Mouse (Mus musculus): ENCODE measurements around the gene Pls1. TPM values are rescaled to one million over a fixed set of nuclear protein-coding genes. Genes with fewer than 3 reads are reported as not detected.

The Pls1 gene
- 22.0 and 23.4 TPM in 2 replicates for polyA plus RNA-seq (2015; fragmentation: Nextera tagmentation; extraction: Ambion mirVana)

DNA sequence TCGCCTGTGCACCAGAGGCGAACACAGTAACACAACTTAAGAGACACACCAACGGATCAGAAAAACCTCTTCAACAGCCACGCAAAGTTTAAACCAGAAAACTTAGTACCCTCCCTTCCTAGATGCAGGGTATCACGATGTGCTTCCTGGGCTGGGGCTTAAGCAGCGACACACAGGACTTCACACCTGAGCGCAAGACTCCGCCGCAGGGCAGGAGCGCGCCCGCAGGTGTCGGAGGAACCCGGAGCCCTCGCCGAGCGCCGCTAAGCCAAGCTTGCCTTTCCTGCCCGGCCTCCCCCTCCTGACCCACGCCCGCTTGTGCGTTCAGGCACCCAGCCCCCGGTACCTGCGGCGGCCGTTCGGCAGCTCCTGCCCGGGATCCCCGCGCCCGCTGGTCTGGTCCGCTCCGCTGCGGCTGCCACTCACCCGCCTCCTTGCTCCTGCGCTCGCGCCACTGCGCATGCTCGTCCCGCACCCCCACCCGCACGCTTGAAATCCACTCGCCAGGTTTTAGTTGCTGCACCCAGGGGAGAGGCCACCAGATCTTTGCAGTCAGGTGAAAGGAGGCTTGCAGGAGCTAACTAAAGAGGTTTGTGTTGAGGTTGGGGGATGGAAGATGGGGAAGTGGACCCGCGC lies at the start of gene Pls1:
Gene Pls1 (minus strand): TSS at position 487 of the 636 bp plus-strand sequence.
- Histone ChIP-seq H3K36me3 (ENCODE audit: insufficient read depth, low read length) (no peaks in the 10 kb centered on the region), H3K4me3 (ENCODE audit: low read length) (peak within 1 kb of the TSS; percentile 61), H3K27me3 (ENCODE audit: insufficient read depth, low read length) (peaks cover 11% of the 10 kb centered on the region), H3K4me2 (replicated peaks; ENCODE audit: low read depth, low read length) (peak within 1 kb of the TSS; percentile 93), H3K9me3 (ENCODE audit: low read length) (no peaks in the 10 kb centered on the region), H3K27ac (ENCODE audit: low read length) (peak within 1 kb of the TSS; percentile 3; the same call in 1 of the 2 replicates), H3K4me1 (ENCODE audit: insufficient read depth, low read length) (peaks cover 9% of the 10 kb centered on the region; the same call in 1 of the 2 replicates), H3K9ac (replicated peaks; ENCODE audit: low read length) (peak within 1 kb of the TSS; percentile 72)
- peak; percentile 92 for ATAC-seq (ENCODE audit: low FRiP score, low TSS enrichment)
- WGBS, result under 1% methylated on average over 46 of the region's 46 CpGs

DNA sequence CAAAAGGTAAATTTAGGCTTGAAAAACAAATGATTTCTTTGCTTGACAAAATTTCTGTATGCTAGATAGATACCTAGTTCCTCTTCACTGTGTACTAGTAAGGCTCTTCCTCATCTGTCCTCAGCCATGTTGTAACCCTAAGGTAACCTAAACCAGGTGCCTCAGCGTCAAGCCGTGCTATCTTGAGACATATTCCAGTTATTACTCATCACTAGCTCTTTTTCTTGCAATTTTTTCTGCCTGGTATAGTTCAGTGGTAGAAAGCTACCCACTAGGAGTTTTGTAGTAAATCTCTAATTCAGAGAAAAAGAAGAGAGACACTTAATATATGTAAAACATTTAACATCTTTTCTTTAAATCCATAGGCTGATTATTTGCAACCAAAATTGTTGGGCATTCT lies 37.6 kb upstream of the Pls1 start:
- H3K4me3 ChIP-seq (ENCODE audit: low read length), result no peak overlapping the region
- H3K9ac ChIP-seq (replicated peaks; ENCODE audit: low read length), result no peak overlapping the region
- H3K9me3 ChIP-seq (ENCODE audit: low read length), result no peaks in the 10 kb centered on the region
- no peak for ATAC-seq (ENCODE audit: low FRiP score, low TSS enrichment)
- no peak overlapping the region for H3K27ac ChIP-seq (ENCODE audit: low read length)
- H3K27me3 ChIP-seq (ENCODE audit: insufficient read depth, low read length), result no peaks in the 10 kb centered on the region
- WGBS, result 93% methylated on average over 2 of the region's 2 CpGs
- H3K4me2 ChIP-seq (replicated peaks; ENCODE audit: low read depth, low read length), result no peak overlapping the region
- H3K36me3 ChIP-seq (ENCODE audit: insufficient read depth, low read length), result peaks cover 16% of the 10 kb centered on the region
- H3K4me1 ChIP-seq (ENCODE audit: insufficient read depth, low read length), result no peaks in the 10 kb centered on the region

GRCm38 (mm10) chr9:95878246-95878645 lies 33.1 kb upstream of the Pls1 start:
- 0 out of 2 replicates have a peak, but pooled peaks cover 5% of the 10 kb centered on the region for H3K36me3 ChIP-seq (ENCODE audit: insufficient read depth, low read length)
- H3K4me2 ChIP-seq (replicated peaks; ENCODE audit: low read depth, low read length), result no peak overlapping the region
- no peaks in the 10 kb centered on the region for H3K4me1 ChIP-seq (ENCODE audit: insufficient read depth, low read length)
- WGBS, result 87% methylated on average over 5 of the region's 5 CpGs
- no peak overlapping the region for H3K4me3 ChIP-seq (ENCODE audit: low read length)
- ATAC-seq (ENCODE audit: low FRiP score, low TSS enrichment), result no peak
- H3K9ac ChIP-seq (replicated peaks; ENCODE audit: low read length), result no peak overlapping the region
- H3K27ac ChIP-seq (ENCODE audit: low read length), result no peak overlapping the region
- H3K27me3 ChIP-seq (ENCODE audit: insufficient read depth, low read length), result no peaks in the 10 kb centered on the region
- H3K9me3 ChIP-seq (ENCODE audit: low read length), result no peaks in the 10 kb centered on the region

- ATAC-seq (ENCODE audit: low FRiP score, low TSS enrichment), result peak; percentile 13; the same call in 1 of the 2 replicates
- Histone ChIP-seq H3K4me1 (ENCODE audit: insufficient read depth, low read length) (0 out of 2 replicates have a peak, but pooled peaks cover 3% of the 10 kb centered on the region), H3K4me3 (ENCODE audit: low read length) (peak overlapping the region; percentile 93), H3K27ac (ENCODE audit: low read length) (peak overlapping the region; percentile 79), H3K36me3 (ENCODE audit: insufficient read depth, low read length) (0 out of 2 replicates have a peak, but pooled peaks cover 5% of the 10 kb centered on the region), H3K9ac (replicated peaks; ENCODE audit: low read length) (peak overlapping the region; percentile 77), H3K27me3 (ENCODE audit: insufficient read depth, low read length) (no peaks in the 10 kb centered on the region), H3K9me3 (ENCODE audit: low read length) (no peaks in the 10 kb centered on the region), H3K4me2 (replicated peaks; ENCODE audit: low read depth, low read length) (peak overlapping the region; percentile 93)
- WGBS, result under 1% methylated on average over 31 of the region's 31 CpGs
These were observed 13.0 kb upstream of the Pls1 start for GRCm38 (mm10) chr9:95858027-95858570.

GRCm38 (mm10) chr9:95857414-95858026 lies 12.4 kb upstream of the Pls1 start, which contains the start of gene Atr:
Atr (plus strand) TSS chr9:95857597.
- WGBS, result under 1% methylated on average over 68 of the region's 69 CpGs
- Histone ChIP-seq H3K9me3 (ENCODE audit: low read length) (no peaks in the 10 kb centered on the region), H3K9ac (replicated peaks; ENCODE audit: low read length) (peak within 1 kb of the TSS; percentile 77), H3K27me3 (ENCODE audit: insufficient read depth, low read length) (no peaks in the 10 kb centered on the region), H3K4me2 (replicated peaks; ENCODE audit: low read depth, low read length) (peak within 1 kb of the TSS; percentile 93), H3K27ac (ENCODE audit: low read length) (peak within 1 kb of the TSS; percentile 79), H3K4me1 (ENCODE audit: insufficient read depth, low read length) (0 out of 2 replicates have a peak, but pooled peaks cover 3% of the 10 kb centered on the region), H3K4me3 (ENCODE audit: low read length) (peak within 1 kb of the TSS; percentile 93), H3K36me3 (ENCODE audit: insufficient read depth, low read length) (no peaks in the 10 kb centered on the region)
- peak; percentile 86 for ATAC-seq (ENCODE audit: low FRiP score, low TSS enrichment)

GRCm38 (mm10) chr9:95856004-95856403 lies 10.9 kb upstream of the Pls1 start:
- Histone ChIP-seq H3K4me3 (ENCODE audit: low read length) (no peak overlapping the region), H3K9me3 (ENCODE audit: low read length) (no peaks in the 10 kb centered on the region), H3K9ac (replicated peaks; ENCODE audit: low read length) (no peak overlapping the region), H3K27ac (ENCODE audit: low read length) (0 out of 2 replicates have a peak overlapping the region, but pooled peaks have one; percentile 87), H3K27me3 (ENCODE audit: insufficient read depth, low read length) (no peaks in the 10 kb centered on the region), H3K4me1 (ENCODE audit: insufficient read depth, low read length) (peaks cover 7% of the 10 kb centered on the region; the same call in 1 of the 2 replicates), H3K36me3 (ENCODE audit: insufficient read depth, low read length) (no peaks in the 10 kb centered on the region), H3K4me2 (replicated peaks; ENCODE audit: low read depth, low read length) (no peak overlapping the region)
- WGBS, result 91% methylated on average over 4 of the region's 4 CpGs
- no peak for ATAC-seq (ENCODE audit: low FRiP score, low TSS enrichment)

- Histone ChIP-seq H3K36me3 (ENCODE audit: insufficient read depth, low read length) (no peaks in the 10 kb centered on the region), H3K4me3 (ENCODE audit: low read length) (no peak overlapping the region), H3K27ac (ENCODE audit: low read length) (peak overlapping the region; percentile 87), H3K9ac (replicated peaks; ENCODE audit: low read length) (no peak overlapping the region), H3K4me2 (replicated peaks; ENCODE audit: low read depth, low read length) (no peak overlapping the region), H3K9me3 (ENCODE audit: low read length) (no peaks in the 10 kb centered on the region), H3K4me1 (ENCODE audit: insufficient read depth, low read length) (peaks cover 7% of the 10 kb centered on the region; the same call in 1 of the 2 replicates), H3K27me3 (ENCODE audit: insufficient read depth, low read length) (no peaks in the 10 kb centered on the region)
- WGBS, result 41% methylated on average over 2 of the region's 2 CpGs
- peak; percentile 73 for ATAC-seq (ENCODE audit: low FRiP score, low TSS enrichment)
These were observed 9.8 kb upstream of the Pls1 start for GRCm38 (mm10) chr9:95854891-95855290.

- H3K4me3 ChIP-seq (ENCODE audit: low read length), result no peak overlapping the region
- peaks cover 7% of the 10 kb centered on the region; the same call in 1 of the 2 replicates for H3K4me1 ChIP-seq (ENCODE audit: insufficient read depth, low read length)
- H3K36me3 ChIP-seq (ENCODE audit: insufficient read depth, low read length), result no peaks in the 10 kb centered on the region
- H3K27me3 ChIP-seq (ENCODE audit: insufficient read depth, low read length), result no peaks in the 10 kb centered on the region
- H3K9ac ChIP-seq (replicated peaks; ENCODE audit: low read length), result no peak overlapping the region
- no peaks in the 10 kb centered on the region for H3K9me3 ChIP-seq (ENCODE audit: low read length)
- H3K27ac ChIP-seq (ENCODE audit: low read length), result no peak overlapping the region
- no peak for ATAC-seq (ENCODE audit: low FRiP score, low TSS enrichment)
- WGBS, result 25% methylated on average over 4 of the region's 4 CpGs
- H3K4me2 ChIP-seq (replicated peaks; ENCODE audit: low read depth, low read length), result no peak overlapping the region
These were observed 7.8 kb upstream of the Pls1 start for GRCm38 (mm10) chr9:95852896-95853295.

DNA sequence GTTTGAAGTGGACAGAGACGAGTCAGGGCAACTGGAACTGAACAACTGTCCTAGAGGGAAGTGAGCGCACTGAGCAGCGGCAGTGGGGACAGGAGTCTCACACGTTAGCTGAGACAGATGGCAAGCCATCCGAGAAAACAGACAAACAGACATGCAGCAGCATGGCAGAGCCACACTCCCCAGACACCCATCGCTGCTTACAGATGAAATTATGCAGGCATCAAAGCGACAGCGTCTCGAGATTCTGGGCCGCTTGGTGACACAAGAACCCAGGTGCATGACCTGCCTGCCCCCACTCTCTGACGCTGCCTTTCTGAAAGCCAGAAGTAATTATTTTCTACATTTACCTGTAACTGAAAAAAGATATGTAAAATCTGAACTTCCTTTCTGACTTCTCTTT lies 6.6 kb upstream of the Pls1 start:
- no peak overlapping the region for H3K9ac ChIP-seq (replicated peaks; ENCODE audit: low read length)
- 45% methylated on average over 11 of the region's 11 CpGs for WGBS
- no peak for ATAC-seq (ENCODE audit: low FRiP score, low TSS enrichment)

More for the DNA sequence above, 6.6 kb upstream of the Pls1 start:
- Histone ChIP-seq H3K27me3 (ENCODE audit: insufficient read depth, low read length) (no peaks in the 10 kb centered on the region), H3K4me3 (ENCODE audit: low read length) (no peak overlapping the region), H3K4me1 (ENCODE audit: insufficient read depth, low read length) (peaks cover 4% of the 10 kb centered on the region; the same call in 1 of the 2 replicates), H3K9me3 (ENCODE audit: low read length) (no peaks in the 10 kb centered on the region), H3K4me2 (replicated peaks; ENCODE audit: low read depth, low read length) (no peak overlapping the region), H3K27ac (ENCODE audit: low read length) (no peak overlapping the region), H3K36me3 (ENCODE audit: insufficient read depth, low read length) (no peaks in the 10 kb centered on the region)
